Mouse (Mus musculus): ENCODE measurements around the gene Sox2. TPM values are rescaled to one million over a fixed set of nuclear protein-coding genes. Genes with fewer than 3 reads are reported as not detected.

Gene Sox2
- polyA plus RNA-seq, 1 experiment: 26.5 TPM

GRCm38 (mm10) chr3:34667881-34668817 lies 17.9 kb downstream of the Sox2 start:
- H3K27me3 ChIP-seq (ENCODE audit: control insufficient read depth, insufficient read depth, low read length): peaks cover 1% of the 10 kb centered on the region; the same call in 1 of the 2 replicates
- WGBS: 35% methylated on average over 18 of the region's 18 CpGs
- H3K27ac ChIP-seq (ENCODE audit: insufficient read depth, low read length): no peak overlapping the region
- no peak overlapping the region for H3K4me3 ChIP-seq (replicated peaks; ENCODE audit: insufficient read depth, low read depth, low read length)
- no peak for DNase-seq
- no peak for TF ChIP-seq CTCF (IDR thresholded peaks at IDR 0.05; ENCODE audit: borderline replicate concordance, insufficient read depth, low read depth, low read length)
- no peak for TF ChIP-seq POLR2A (IDR thresholded peaks at IDR 0.05; ENCODE audit: borderline replicate concordance, insufficient read depth, low read length)
- H3K4me1 ChIP-seq (ENCODE audit: control insufficient read depth, insufficient read depth, low read length): no peaks in the 10 kb centered on the region

GRCm38 (mm10) chr3:34671024-34671660 lies 20.9 kb downstream of the Sox2 start:
- no peak for TF ChIP-seq POLR2A (IDR thresholded peaks at IDR 0.05; ENCODE audit: borderline replicate concordance, insufficient read depth, low read length)
- no peak for TF ChIP-seq CTCF (IDR thresholded peaks at IDR 0.05; ENCODE audit: borderline replicate concordance, insufficient read depth, low read depth, low read length)
- Histone ChIP-seq H3K27ac (ENCODE audit: insufficient read depth, low read length) (no peak overlapping the region), H3K27me3 (ENCODE audit: control insufficient read depth, insufficient read depth, low read length) (no peaks in the 10 kb centered on the region; the same call in 1 of the 2 replicates), H3K4me3 (replicated peaks; ENCODE audit: insufficient read depth, low read depth, low read length) (no peak overlapping the region), H3K4me1 (ENCODE audit: control insufficient read depth, insufficient read depth, low read length) (no peaks in the 10 kb centered on the region)
- no peak for DNase-seq
- 32% methylated on average over 15 of the region's 15 CpGs for WGBS

- H3K4me1 ChIP-seq (ENCODE audit: control insufficient read depth, insufficient read depth, low read length): no peaks in the 10 kb centered on the region
- H3K27me3 ChIP-seq (ENCODE audit: control insufficient read depth, insufficient read depth, low read length): no peaks in the 10 kb centered on the region
- no peak overlapping the region for H3K4me3 ChIP-seq (replicated peaks; ENCODE audit: insufficient read depth, low read depth, low read length)
- no peak for DNase-seq
- TF ChIP-seq CTCF (IDR thresholded peaks at IDR 0.05; ENCODE audit: borderline replicate concordance, insufficient read depth, low read depth, low read length) (no peak), POLR2A (IDR thresholded peaks at IDR 0.05; ENCODE audit: borderline replicate concordance, insufficient read depth, low read length) (no peak)
- no peak overlapping the region for H3K27ac ChIP-seq (ENCODE audit: insufficient read depth, low read length)
- 24% methylated on average over 7 of the region's 7 CpGs for WGBS
These were observed 28.6 kb downstream of the Sox2 start for GRCm38 (mm10) chr3:34678840-34679239.

GRCm38 (mm10) chr3:34679439-34679838 lies 29.2 kb downstream of the Sox2 start:
- no peaks in the 10 kb centered on the region for H3K27me3 ChIP-seq (ENCODE audit: control insufficient read depth, insufficient read depth, low read length)
- H3K27ac ChIP-seq (ENCODE audit: insufficient read depth, low read length): no peak overlapping the region
- H3K4me3 ChIP-seq (replicated peaks; ENCODE audit: insufficient read depth, low read depth, low read length): no peak overlapping the region
- TF ChIP-seq POLR2A (IDR thresholded peaks at IDR 0.05; ENCODE audit: borderline replicate concordance, insufficient read depth, low read length): no peak
- TF ChIP-seq CTCF (IDR thresholded peaks at IDR 0.05; ENCODE audit: borderline replicate concordance, insufficient read depth, low read depth, low read length): no peak
- DNase-seq: no peak
- no peaks in the 10 kb centered on the region for H3K4me1 ChIP-seq (ENCODE audit: control insufficient read depth, insufficient read depth, low read length)
- WGBS: 30% methylated on average over 2 of the region's 2 CpGs

GRCm38 (mm10) chr3:34679921-34680320 lies 29.7 kb downstream of the Sox2 start:
- Histone ChIP-seq H3K27ac (ENCODE audit: insufficient read depth, low read length) (no peak overlapping the region), H3K27me3 (ENCODE audit: control insufficient read depth, insufficient read depth, low read length) (no peaks in the 10 kb centered on the region), H3K4me1 (ENCODE audit: control insufficient read depth, insufficient read depth, low read length) (no peaks in the 10 kb centered on the region), H3K4me3 (replicated peaks; ENCODE audit: insufficient read depth, low read depth, low read length) (no peak overlapping the region)
- DNase-seq: no peak
- whole genome bisulfite sequencing: 41% methylated on average over 3 of the region's 3 CpGs
- no peak for TF ChIP-seq CTCF (IDR thresholded peaks at IDR 0.05; ENCODE audit: borderline replicate concordance, insufficient read depth, low read depth, low read length)
- TF ChIP-seq POLR2A (IDR thresholded peaks at IDR 0.05; ENCODE audit: borderline replicate concordance, insufficient read depth, low read length): no peak

- Histone ChIP-seq H3K27ac (ENCODE audit: insufficient read depth, low read length) (no peak overlapping the region), H3K27me3 (ENCODE audit: control insufficient read depth, insufficient read depth, low read length) (no peaks in the 10 kb centered on the region; the same call in 1 of the 2 replicates), H3K4me3 (replicated peaks; ENCODE audit: insufficient read depth, low read depth, low read length) (no peak overlapping the region), H3K4me1 (ENCODE audit: control insufficient read depth, insufficient read depth, low read length) (no peaks in the 10 kb centered on the region)
- 83% methylated on average over 6 of the region's 6 CpGs for WGBS
- no peak for DNase-seq
- TF ChIP-seq CTCF (IDR thresholded peaks at IDR 0.05; ENCODE audit: borderline replicate concordance, insufficient read depth, low read depth, low read length) (no peak), POLR2A (IDR thresholded peaks at IDR 0.05; ENCODE audit: borderline replicate concordance, insufficient read depth, low read length) (no peak)
These were observed 37.9 kb downstream of the Sox2 start for GRCm38 (mm10) chr3:34688072-34688471.

- Histone ChIP-seq H3K4me1 (ENCODE audit: control insufficient read depth, insufficient read depth, low read length) (no peaks in the 10 kb centered on the region), H3K4me3 (replicated peaks; ENCODE audit: insufficient read depth, low read depth, low read length) (peak overlapping the region; percentile 34), H3K27ac (ENCODE audit: insufficient read depth, low read length) (no peak overlapping the region), H3K27me3 (ENCODE audit: control insufficient read depth, insufficient read depth, low read length) (no peaks in the 10 kb centered on the region; the same call in 1 of the 2 replicates)
- TF ChIP-seq POLR2A (IDR thresholded peaks at IDR 0.05; ENCODE audit: borderline replicate concordance, insufficient read depth, low read length) (no peak), CTCF (IDR thresholded peaks at IDR 0.05; ENCODE audit: borderline replicate concordance, insufficient read depth, low read depth, low read length) (no peak)
- peak; percentile 17 to 18 for DNase-seq
- WGBS: 9% methylated on average over 20 of the region's 20 CpGs
These were observed 41.6 kb downstream of the Sox2 start for GRCm38 (mm10) chr3:34691703-34692393.

All from cerebellum, adult 2 months (tissue).